Mouse (Mus musculus) embryonic stem cell, embryonic (primary cell): ENCODE measurements around the gene Esyt3.

Experiments used
- CTCF ChIA-PET, 4 experiments: fragments of 300-600 bp in 2 of 4; fragments of 350-600 bp in 2 of 4; sonication (Branson Sonifier 250); formaldehyde crosslinking; loops; one replicate each; lab custom pipeline; 2022; ENCODE audit warnings: inconsistent platforms in 2 of 4; lab: Charles Lee
- POLR2A ChIA-PET, 4 experiments: fragments of 300-600 bp in 2 of 4; fragments of 350-600 bp in 2 of 4; sonication (Branson Sonifier 250); formaldehyde crosslinking; loops; one replicate each; lab custom pipeline; 2022; ENCODE audit warnings: antibody characterized with exemption in 4 of 4, inconsistent platforms in 1 of 4; lab: Charles Lee

Gene Esyt3

GRCm38 (mm10) chr9:99325961-99326360 lies 32.4 kb downstream of the Esyt3 start:
- CTCF ChIA-PET = interaction anchor here in 1 of 4 experiments (1.0 kb wide), 1 partner anchor 11 kb away, joined by 3 read pairs; no protein-coding TSS in a partner anchor
- POLR2A ChIA-PET = no interaction called here

DNA sequence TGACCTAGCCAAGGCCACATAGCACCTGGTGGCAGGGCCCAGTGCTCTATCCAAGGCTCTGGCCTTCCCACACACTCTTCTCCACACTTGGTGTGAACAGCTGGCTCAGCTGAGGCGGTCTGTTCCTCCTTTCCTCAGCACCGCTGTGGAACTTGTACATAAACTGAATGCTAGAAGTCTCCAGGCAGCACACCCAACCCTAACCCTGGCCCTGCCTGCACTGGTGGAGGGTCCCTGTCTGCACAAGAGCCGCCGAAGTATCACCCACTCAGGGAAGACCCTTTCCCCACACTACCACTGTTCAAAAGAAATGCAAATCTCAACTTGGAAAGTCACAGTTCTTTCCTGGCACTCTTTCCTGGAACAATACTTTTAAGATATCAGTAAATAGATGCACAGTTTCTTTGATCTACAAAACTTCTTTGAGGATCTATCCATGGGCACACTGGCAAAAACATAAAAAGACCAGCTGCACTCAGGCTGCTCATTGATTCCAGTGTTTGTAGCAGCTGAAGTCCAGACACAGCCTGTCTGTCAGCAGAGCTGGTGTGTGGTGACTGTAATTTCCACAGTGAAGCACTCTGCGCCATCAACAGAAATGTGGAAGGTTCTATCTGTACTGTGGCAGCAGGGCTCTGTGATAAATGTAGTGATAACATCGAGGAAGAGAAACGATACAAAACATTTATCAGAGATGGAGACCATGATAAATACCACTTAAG lies 33.0 kb downstream of the Esyt3 start:
- ChIA-PET POLR2A (no interaction called here), CTCF (no interaction called here)

DNA sequence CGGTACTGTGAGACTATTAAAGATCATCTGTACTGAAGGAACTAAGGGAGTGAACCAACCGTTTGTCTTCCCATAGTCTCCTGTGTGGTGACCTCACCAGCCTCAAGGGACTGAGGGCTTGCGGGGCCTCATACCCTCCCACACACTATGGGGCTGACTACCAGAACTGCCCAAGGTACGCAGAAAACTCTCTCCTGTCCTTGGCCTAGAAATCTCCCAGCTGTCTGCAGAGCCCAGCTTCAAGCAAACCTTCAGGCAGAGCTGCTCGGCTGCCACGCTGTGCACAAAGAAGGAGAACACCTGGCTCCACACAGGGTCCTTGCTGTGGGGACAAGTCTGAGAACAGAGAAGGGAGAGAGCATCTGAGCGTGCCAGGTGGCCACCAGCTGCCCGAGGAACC lies 38.4 kb downstream of the Esyt3 start:
- ChIA-PET CTCF (interaction anchor here in 3 of 4 experiments (0.6 to 1.9 kb wide), 5 partner anchors 77 to 355 kb away, joined by 3 to 7 read pairs (median 3); partner anchors contain the start of gene Cep70 (in 1 of the 3)), POLR2A (interaction anchor here in 2 of 4 experiments (0.8 to 1.4 kb wide), 5 partner anchors 9 to 76 kb away, joined by 3 read pairs; partner anchors contain the start of gene Cep70 (in 1 of the 2))

DNA sequence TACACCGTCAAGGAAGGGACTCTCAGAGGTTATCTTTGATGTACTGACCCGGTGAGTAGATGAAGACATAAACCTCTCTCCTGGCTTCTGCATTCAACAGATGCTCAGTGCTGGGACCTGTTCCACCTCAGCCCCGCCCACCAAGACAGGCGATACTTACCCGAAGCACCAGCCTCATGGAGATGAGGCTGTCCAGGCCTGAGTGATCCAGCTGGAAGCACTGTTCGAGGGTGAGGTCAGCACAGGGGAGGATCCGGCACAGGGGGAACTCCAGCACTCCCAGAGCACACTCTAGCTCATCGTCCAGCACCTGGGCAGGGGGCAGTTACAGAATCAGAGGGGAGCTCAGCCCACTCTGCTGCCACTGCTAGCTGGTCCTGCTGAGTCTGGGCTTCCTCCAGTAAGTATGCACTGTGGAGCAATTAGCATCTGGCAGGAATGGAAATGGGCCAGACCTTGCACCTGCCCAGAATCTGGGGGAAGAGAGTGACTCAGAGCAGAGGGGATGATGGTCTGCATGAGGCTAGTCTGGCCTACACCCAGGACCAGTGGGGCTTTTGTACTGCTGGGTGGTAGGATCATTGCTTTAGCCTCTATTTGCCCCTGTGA lies 38.9 kb downstream of the Esyt3 start:
- ChIA-PET CTCF (interaction anchor here in 3 of 4 experiments (0.6 to 1.9 kb wide), 5 partner anchors 76 to 354 kb away, joined by 3 to 7 read pairs (median 3); partner anchors contain the start of gene Cep70 (in 1 of the 3)), POLR2A (interaction anchor here in 3 of 4 experiments (0.6 to 1.4 kb wide), 7 partner anchors 14 to 76 kb away, joined by 3 to 9 read pairs (median 3); partner anchors contain the start of genes Cep70 (in 1 of the 3) and Esyt3 (in 1 of the 3))

- CTCF ChIA-PET = interaction anchor here in 2 of 4 experiments (1.1 to 1.3 kb wide), 2 partner anchors 32 to 144 kb away, joined by 3 read pairs; no protein-coding TSS in a partner anchor
These were observed 52.1 kb downstream of the Esyt3 start for GRCm38 (mm10) chr9:99306226-99306625.

DNA sequence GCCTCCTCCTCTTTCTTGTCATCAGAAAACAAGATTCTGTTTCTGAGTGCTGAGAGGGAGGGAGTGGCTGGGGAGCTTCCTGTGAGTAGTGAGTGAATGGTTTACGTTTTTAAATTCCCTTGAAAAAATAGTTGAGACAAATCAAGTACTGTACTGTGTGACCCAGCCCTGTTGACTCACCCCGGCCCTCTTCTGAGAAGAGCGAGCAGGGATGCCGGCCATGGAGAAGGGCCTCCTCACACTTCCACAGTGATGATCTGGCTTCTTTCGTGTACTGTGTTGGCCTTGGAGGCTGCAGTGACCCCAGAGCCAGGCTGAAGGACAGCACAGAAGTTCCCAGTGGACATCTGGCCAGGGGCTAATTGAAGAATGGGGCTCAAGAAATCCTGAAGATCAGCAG lies 54.1 kb downstream of the Esyt3 start:
- ChIA-PET CTCF (interaction anchor here in 1 of 4 experiments (0.5 kb wide), 1 partner anchor 644 kb away, joined by 3 read pairs; no protein-coding TSS in a partner anchor), POLR2A (interaction anchor here in 1 of 4 experiments (1.7 kb wide), 1 partner anchor 20 kb away, joined by 4 read pairs; no protein-coding TSS in a partner anchor)

More at GRCm38 (mm10) chr9:99306226-99306625, 52.1 kb downstream of the Esyt3 start:
- POLR2A ChIA-PET = interaction anchor here in 2 of 4 experiments (1.0 to 1.7 kb wide), 4 partner anchors 10 to 22 kb away, joined by 3 to 4 read pairs (median 4); no protein-coding TSS in a partner anchor
